Mouse (Mus musculus) cerebral cortex, adult 2 months (tissue): ENCODE data around the gene B830017H08Rik.

ENCODE experiments used
- WGBS: fragments of 180-500 bp; shearing (Covaris S2); methylation state at CpG from one replicate; pipeline ENCODE4 v1.1.7; 2018; 5-methylcytosine and 5-hydroxymethylcytosine counted together

The B830017H08Rik gene

DNA sequence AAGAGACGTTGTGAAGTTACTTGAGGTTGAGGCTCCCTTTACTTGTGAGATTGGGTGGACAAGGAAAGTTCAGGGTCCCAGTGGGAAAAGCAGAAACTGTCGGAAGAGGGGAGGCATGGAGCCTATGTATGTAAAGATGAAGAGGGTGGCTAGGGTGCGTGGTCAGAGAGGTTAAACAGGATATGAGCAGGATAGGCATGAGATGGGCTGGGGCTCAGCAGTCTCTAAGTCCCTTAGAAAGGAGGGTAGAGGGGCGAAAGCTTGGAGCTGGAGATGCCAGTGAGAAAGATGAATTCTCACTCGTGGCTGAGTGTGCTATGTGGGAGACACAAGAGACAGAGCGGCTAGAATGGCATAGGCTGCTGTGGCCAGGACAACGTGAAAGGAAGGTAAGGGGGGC lies at the start of gene B830017H08Rik:
Gene B830017H08Rik (plus strand): TSS at position 301 of the 400 bp plus-strand sequence.
- WGBS = 23% methylated on average over 7 of the region's 7 CpGs

DNA sequence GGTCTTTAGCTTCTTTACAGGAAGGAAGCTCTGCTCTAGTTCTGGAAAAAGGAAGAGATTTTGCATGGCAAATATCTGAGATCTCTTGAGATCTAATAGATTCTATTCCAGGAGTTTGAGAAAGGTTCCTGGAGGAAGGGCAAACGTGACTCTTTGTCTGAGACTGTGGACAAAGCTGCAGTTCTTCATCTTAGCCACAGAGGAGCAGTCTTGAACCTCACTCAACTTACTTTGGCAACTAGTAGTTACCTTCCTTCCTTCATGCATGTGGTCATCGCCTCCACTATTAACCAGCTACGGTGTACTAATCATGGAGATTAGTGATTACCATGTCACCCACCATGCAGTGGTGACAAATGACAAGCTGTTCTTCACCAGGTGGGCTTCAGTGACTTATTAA lies 47.6 kb upstream of the B830017H08Rik start:
- 72% methylated on average over 3 of the region's 3 CpGs for WGBS

GRCm38 (mm10) chr16:17792728-17793127 lies 40.2 kb upstream of the B830017H08Rik start:
- 86% methylated on average over 3 of the region's 3 CpGs for WGBS

- WGBS = 53% methylated on average over 4 of the region's 4 CpGs
These were observed 38.9 kb upstream of the B830017H08Rik start for GRCm38 (mm10) chr16:17794047-17794446.

DNA sequence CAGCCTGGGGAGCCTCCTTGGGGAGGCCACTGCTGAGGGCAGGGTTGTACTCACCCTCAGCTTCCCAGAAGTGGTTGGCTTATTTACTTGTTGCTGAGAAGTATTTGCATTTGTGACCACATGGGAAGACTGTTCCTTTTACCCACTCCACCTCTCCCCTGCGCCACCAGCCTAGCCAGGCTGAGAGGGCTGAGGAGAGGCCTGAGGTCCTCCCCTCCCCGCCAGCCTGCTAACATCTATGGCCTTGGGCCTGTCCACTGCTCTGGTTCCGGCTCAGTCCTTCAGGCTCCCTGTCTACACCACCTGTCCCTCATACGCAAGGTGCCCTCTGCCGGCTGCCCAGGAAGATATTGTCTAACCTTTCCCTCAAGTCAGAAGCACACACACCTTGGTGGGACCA lies 37.3 kb upstream of the B830017H08Rik start:
- 86% methylated on average over 5 of the region's 5 CpGs for WGBS

DNA sequence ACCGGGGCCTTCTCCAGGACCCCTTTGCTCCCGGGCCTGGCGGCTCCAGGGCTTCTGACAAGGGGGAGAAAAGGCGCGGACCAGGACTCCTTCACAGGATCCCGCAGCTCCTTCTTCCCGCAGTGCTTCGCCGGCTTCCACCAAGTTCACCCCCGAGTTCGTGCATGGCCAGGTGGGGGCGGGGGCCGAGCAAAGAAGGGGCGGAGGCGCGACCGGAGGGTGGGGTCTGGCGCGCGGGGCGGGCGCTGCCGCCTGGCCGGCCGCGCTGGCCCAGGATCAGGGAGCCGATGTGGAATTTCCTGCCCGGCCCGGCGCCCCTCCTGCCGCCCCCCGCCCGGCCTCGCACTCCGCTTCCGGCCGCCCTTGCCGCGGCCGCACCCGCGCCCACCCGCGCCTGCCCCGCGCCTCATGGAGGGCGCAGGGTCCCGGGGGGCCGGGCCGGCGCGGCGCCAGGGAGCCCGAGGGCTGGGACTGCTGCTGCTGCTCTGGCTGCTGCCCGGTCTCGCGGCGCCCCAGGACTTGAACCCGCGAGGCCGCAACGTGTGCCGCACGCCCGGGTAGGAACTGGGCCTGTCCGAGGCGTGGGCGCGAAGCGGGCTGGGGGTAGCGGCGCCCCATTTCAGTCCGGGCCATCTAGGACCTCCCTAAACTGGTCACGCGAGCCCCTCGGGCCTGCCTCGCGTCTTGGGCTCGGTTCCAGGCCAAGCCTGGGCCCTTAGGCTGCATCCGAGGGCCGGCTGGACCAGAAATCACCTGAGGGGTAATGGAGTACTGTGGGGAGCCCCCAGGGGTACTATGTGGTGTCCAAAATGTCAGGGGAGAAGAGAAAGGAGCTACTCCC lies 35.7 kb upstream of the B830017H08Rik start, which contains the start of gene Scarf2:
Gene Scarf2 (plus strand): TSS at position 312 of the 841 bp plus-strand sequence.
- WGBS = 4% methylated on average over 81 of the region's 81 CpGs

DNA sequence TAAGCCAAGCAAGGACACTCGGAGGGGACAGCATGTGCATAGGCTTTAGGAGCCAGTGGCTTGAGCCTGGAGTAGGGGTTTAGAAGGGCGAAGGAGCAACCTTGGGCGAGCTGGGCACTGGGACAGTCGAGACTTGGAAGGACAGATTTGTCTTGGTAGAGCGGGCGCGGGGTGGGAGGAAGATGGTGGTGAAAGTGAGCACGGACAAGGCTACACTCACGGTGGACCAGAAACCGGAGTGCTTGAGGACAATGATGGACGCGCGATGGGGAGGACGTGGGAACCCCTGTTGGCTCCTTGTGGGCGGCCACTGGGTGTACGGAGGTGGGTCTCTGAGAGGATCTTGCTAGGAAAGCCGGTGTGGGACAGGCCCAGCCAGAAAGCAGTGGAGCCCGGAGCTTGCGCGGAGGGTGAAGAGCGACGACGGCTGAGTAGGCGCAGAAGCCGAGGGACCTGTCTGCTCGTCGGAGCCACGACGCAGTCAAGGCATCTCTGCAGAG lies 35.1 kb upstream of the B830017H08Rik start:
- 16% methylated on average over 29 of the region's 29 CpGs for WGBS

- 20% methylated on average over 39 of the region's 45 CpGs for WGBS
These were observed 34.4 kb upstream of the B830017H08Rik start for GRCm38 (mm10) chr16:17798321-17799180.

GRCm38 (mm10) chr16:17801777-17802455 lies 31.0 kb upstream of the B830017H08Rik start:
- 30% methylated on average over 7 of the region's 7 CpGs for WGBS

DNA sequence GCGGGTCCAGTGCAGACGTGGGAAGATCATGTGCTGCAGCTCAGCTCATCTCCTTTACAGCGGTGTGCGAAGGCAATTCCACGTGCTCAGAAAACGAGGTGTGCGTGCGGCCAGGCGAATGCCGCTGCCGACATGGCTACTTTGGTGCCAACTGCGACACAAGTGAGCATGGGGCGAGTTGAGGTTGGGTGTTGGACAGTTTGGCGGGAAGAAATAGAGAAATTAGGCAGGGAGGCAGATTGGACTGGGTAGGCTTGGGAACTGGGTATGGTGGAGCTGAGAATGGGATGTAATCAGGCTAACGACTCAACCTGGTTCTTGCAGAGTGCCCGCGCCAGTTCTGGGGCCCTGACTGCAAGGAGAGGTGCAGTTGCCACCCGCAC lies 30.5 kb upstream of the B830017H08Rik start:
- 10% methylated on average over 18 of the region's 18 CpGs for WGBS

- 5% methylated on average over 83 of the region's 83 CpGs for WGBS
These were observed 29.9 kb upstream of the B830017H08Rik start for GRCm38 (mm10) chr16:17802839-17803674.

GRCm38 (mm10) chr16:17803675-17804448 lies 29.1 kb upstream of the B830017H08Rik start:
- 34% methylated on average over 33 of the region's 33 CpGs for WGBS

- WGBS = 6% methylated on average over 33 of the region's 33 CpGs
These were observed 28.4 kb upstream of the B830017H08Rik start for GRCm38 (mm10) chr16:17804449-17804912.

GRCm38 (mm10) chr16:17804982-17805381 lies 27.9 kb upstream of the B830017H08Rik start:
- whole genome bisulfite sequencing = 28% methylated on average over 7 of the region's 7 CpGs

GRCm38 (mm10) chr16:17806581-17807191 lies 26.2 kb upstream of the B830017H08Rik start:
- WGBS = 7% methylated on average over 50 of the region's 50 CpGs

DNA sequence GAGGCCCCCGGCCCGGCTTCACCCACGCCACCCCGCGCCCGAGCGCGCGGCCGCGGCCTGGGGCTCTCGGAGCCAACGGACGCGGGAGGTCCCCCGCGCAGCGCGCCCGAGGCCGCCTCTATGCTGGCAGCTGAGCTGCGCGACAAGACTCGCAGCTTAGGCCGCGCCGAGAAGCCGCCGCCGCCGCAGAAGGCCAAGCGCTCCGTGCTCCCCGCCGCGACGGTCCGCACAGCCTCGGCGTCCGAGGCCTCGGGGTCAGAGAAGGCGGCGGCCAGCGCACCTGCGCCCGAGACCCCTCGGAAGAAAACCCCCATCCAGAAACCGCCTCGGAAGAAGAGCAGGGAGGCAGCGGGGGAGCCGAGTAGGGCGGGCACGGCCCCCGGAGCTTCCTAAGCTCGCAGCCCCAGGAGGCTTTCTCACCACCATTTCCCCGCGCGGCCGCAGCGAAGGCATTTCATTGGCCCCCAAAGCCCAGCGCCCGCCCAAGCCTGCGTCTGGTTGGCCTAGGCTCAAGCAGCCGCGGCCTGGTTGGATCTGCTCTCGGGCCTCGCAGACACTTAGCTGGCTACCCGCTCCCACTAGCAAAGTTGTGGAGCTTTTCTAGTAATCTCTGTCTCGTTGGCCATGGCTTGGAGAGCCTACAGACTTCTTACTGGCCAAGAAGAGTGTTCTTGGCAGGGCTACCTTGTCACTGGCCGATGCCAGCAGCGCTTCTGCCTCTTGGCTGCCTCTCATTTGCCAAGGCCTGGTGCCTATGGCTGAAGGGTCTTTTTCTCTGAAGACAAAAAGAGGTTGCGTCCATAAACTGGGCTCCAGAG lies 25.5 kb upstream of the B830017H08Rik start:
- 5% methylated on average over 73 of the region's 73 CpGs for WGBS

GRCm38 (mm10) chr16:17809125-17809524 lies 23.8 kb upstream of the B830017H08Rik start:
- 89% methylated on average over 4 of the region's 4 CpGs for WGBS

GRCm38 (mm10) chr16:17809711-17810110 lies 23.2 kb upstream of the B830017H08Rik start:
- 54% methylated on average over 7 of the region's 7 CpGs for WGBS

DNA sequence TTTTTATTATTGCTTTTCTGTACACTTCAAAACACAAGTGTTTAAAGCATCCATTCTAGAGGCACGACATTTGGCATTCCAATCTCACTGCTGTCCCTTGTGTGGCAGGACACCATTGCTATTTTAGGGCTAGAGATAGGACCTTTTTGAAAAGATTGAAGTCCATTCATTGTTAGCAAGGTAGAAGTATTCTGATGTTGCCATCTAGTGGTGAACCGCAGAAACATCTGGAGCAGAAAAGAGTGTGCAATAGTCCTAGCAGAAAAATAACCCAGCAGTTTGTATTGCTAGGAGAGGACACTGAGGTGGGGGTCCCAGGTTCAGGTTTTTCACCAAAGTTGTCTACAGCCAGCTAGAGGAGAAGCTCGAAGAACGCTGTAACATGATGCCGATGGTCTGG lies 20.8 kb upstream of the B830017H08Rik start:
- 8% methylated on average over 5 of the region's 5 CpGs for WGBS
